Mouse (Mus musculus): Measurements from ENCODE around the gene Siglece.

Gene Siglece

GRCm38 (mm10) chr7:43625794-43626422 lies 34.1 kb downstream of the Siglece start:
- no peak for DNase-seq (ENCODE audit: low spot score)

DNA sequence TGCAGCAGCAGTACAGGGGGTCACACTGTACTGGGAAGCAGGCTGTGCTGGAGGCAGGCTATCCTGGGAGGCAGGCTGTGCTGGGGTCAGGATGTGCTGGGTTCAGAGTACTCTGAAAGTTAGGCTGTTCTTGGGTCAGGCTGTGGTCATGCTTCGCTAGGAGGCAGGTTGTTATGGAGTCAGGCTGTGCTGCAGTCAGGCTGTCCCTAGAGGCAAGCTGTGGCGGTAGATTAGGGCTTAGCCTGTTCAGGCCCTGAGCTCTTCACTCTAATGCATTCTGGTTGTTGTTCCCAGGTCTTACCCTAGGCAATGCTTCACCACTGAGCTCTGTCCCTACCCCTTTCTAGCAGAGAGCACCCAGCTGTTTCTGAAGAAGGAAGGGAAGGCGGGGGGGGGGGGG lies 34.9 kb downstream of the Siglece start:
- no peak for DNase-seq (ENCODE audit: low spot score)

GRCm38 (mm10) chr7:43623819-43624218 lies 36.1 kb downstream of the Siglece start:
- DNase-seq (ENCODE audit: low spot score), result no peak

- no peak for DNase-seq (ENCODE audit: low spot score)
Measured at GRCm38 (mm10) chr7:43622927-43623326, 37.0 kb downstream of the Siglece start.

DNA sequence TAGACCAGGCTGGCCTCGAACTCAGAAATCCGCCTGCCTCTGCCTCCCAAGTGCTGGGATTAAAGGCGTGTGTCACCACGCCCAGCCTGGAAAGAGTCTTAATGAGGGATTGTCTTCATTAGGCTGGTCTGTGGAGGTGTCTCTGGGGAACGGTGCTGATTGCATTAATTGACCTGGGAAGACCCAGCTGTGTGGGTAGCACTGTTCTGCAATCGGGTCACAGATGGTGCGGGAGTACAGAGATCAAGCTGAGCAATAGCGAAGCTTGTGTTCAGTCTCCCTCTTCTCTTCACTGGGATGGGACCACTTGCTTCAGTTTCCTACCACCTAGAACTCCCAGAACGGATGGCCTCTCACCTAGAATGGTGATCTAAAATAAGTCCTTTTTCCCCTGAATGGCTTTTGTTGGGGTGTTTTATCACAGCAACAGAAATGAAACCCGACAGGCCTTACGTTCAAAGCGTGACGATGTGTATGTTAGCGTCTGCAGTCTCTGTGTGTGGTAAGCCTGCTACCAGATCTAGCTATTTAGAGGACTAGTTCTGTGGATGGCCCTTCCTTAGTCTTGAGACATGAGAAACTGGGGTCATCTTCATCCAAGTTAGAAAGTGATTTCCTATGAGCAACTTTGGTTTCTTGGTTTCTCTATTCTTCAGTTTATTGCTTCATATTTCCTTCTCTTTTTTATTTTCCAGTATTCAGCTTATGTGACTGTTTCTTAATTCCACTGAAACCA lies 46.0 kb downstream of the Siglece start:
- no peak for DNase-seq (ENCODE audit: low spot score)

- DNase-seq (ENCODE audit: low spot score), result no peak
Measured at GRCm38 (mm10) chr7:43608316-43608824, 51.6 kb downstream of the Siglece start.

GRCm38 (mm10) chr7:43607743-43608287 lies 52.1 kb downstream of the Siglece start:
- no peak for DNase-seq (ENCODE audit: low spot score)

- DNase-seq (ENCODE audit: low spot score), result no peak
Measured at GRCm38 (mm10) chr7:43606896-43607742, 52.8 kb downstream of the Siglece start, which contains the start of gene Zfp819. Gene Zfp819 (plus strand): TSS chr7:43607169.

DNA sequence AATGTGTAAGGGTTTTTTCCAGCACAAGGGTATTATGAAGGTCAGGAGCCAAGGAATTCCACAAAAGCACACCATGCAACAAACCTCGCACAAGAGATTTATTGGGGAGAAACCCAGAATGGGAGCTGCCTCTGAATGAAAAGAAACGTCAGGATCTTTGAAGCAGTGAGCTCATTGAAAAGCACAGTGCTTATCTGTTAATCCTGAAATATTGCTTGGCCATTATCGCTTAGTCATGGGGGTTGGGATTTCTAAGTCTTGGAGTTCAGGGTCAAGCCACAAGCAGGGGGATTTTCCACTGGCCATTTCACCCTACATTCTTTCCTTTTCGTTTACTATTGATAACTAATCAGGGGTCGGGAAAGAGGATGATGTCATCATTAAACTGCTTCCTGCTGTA lies 58.1 kb downstream of the Siglece start:
- no peak for DNase-seq (ENCODE audit: low spot score)

Data from MN1 (cell line).